Mouse (Mus musculus): ENCODE results near the gene Dirc2. TPM values are rescaled to one million over a fixed set of nuclear protein-coding genes. Genes with fewer than 3 reads are reported as not detected.

The Dirc2 gene
- polyA plus RNA-seq, 1 experiment, result 41.7 TPM

- TF ChIP-seq CTCF (IDR thresholded peaks at IDR 0.05; ENCODE audit: insufficient read depth, low read length), result no peak
- 68% methylated on average over 17 of the region's 17 CpGs for WGBS
- no peak for DNase-seq
- no peak overlapping the region for H3K4me3 ChIP-seq (replicated peaks; ENCODE audit: extremely low read depth, low read depth, low read length)
- H3K4me1 ChIP-seq (ENCODE audit: control insufficient read depth, insufficient read depth, low read length), result no peaks in the 10 kb centered on the region
These were observed 87.6 kb downstream of the Dirc2 start for GRCm38 (mm10) chr16:35681327-35682108.

GRCm38 (mm10) chr16:35678476-35678875 is 90.7 kb downstream of the Dirc2 start:
- TF ChIP-seq POLR2A (IDR thresholded peaks at IDR 0.05; ENCODE audit: borderline replicate concordance, extremely low read depth, low read depth, low read length) (no peak), CTCF (IDR thresholded peaks at IDR 0.05; ENCODE audit: insufficient read depth, low read length) (no peak)
- DNase-seq, result no peak
- no peaks in the 10 kb centered on the region for H3K4me1 ChIP-seq (ENCODE audit: control insufficient read depth, insufficient read depth, low read length)
- no peak overlapping the region for H3K4me3 ChIP-seq (replicated peaks; ENCODE audit: extremely low read depth, low read depth, low read length)
- WGBS, result 19% methylated on average over 3 of the region's 3 CpGs

GRCm38 (mm10) chr16:35677511-35678113 is 91.5 kb downstream of the Dirc2 start:
- TF ChIP-seq POLR2A (IDR thresholded peaks at IDR 0.05; ENCODE audit: borderline replicate concordance, extremely low read depth, low read depth, low read length) (no peak), CTCF (IDR thresholded peaks at IDR 0.05; ENCODE audit: insufficient read depth, low read length) (no peak)
- Histone ChIP-seq H3K4me1 (ENCODE audit: control insufficient read depth, insufficient read depth, low read length) (no peaks in the 10 kb centered on the region), H3K4me3 (replicated peaks; ENCODE audit: extremely low read depth, low read depth, low read length) (no peak overlapping the region)
- WGBS, result 58% methylated on average over 8 of the region's 8 CpGs
- DNase-seq, result no peak

- H3K4me3 ChIP-seq (replicated peaks; ENCODE audit: extremely low read depth, low read depth, low read length), result no peak overlapping the region
- WGBS, result 65% methylated on average over 4 of the region's 4 CpGs
- no peaks in the 10 kb centered on the region; the same call in 1 of the 2 replicates for H3K4me1 ChIP-seq (ENCODE audit: control insufficient read depth, insufficient read depth, low read length)
- DNase-seq, result no peak
- TF ChIP-seq POLR2A (IDR thresholded peaks at IDR 0.05; ENCODE audit: borderline replicate concordance, extremely low read depth, low read depth, low read length) (no peak), CTCF (IDR thresholded peaks at IDR 0.05; ENCODE audit: insufficient read depth, low read length) (no peak)
These were observed 104.3 kb downstream of the Dirc2 start for GRCm38 (mm10) chr16:35664847-35665246.

GRCm38 (mm10) chr16:35663831-35664414 is 105.2 kb downstream of the Dirc2 start:
- no peak for DNase-seq
- no peak for TF ChIP-seq CTCF (IDR thresholded peaks at IDR 0.05; ENCODE audit: insufficient read depth, low read length)
- TF ChIP-seq POLR2A (IDR thresholded peaks at IDR 0.05; ENCODE audit: borderline replicate concordance, extremely low read depth, low read depth, low read length), result no peak
- no peak overlapping the region for H3K4me3 ChIP-seq (replicated peaks; ENCODE audit: extremely low read depth, low read depth, low read length)
- WGBS, result 93% methylated on average over 9 of the region's 9 CpGs
- H3K4me1 ChIP-seq (ENCODE audit: control insufficient read depth, insufficient read depth, low read length), result no peaks in the 10 kb centered on the region; the same call in 1 of the 2 replicates

GRCm38 (mm10) chr16:35660222-35660621 is 108.9 kb downstream of the Dirc2 start:
- TF ChIP-seq POLR2A (IDR thresholded peaks at IDR 0.05; ENCODE audit: borderline replicate concordance, extremely low read depth, low read depth, low read length), result no peak
- no peak for TF ChIP-seq CTCF (IDR thresholded peaks at IDR 0.05; ENCODE audit: insufficient read depth, low read length)
- 7% methylated on average over 36 of the region's 36 CpGs for WGBS
- H3K4me1 ChIP-seq (ENCODE audit: control insufficient read depth, insufficient read depth, low read length), result no peaks in the 10 kb centered on the region; the same call in 1 of the 2 replicates
- H3K4me3 ChIP-seq (replicated peaks; ENCODE audit: extremely low read depth, low read depth, low read length), result no peak overlapping the region
- DNase-seq, result no peak

GRCm38 (mm10) chr16:35653951-35654350 is 115.2 kb downstream of the Dirc2 start:
- no peak for DNase-seq
- Histone ChIP-seq H3K4me3 (replicated peaks; ENCODE audit: extremely low read depth, low read depth, low read length) (no peak overlapping the region), H3K4me1 (ENCODE audit: control insufficient read depth, insufficient read depth, low read length) (no peaks in the 10 kb centered on the region)
- 81% methylated on average over 5 of the region's 5 CpGs for WGBS
- TF ChIP-seq CTCF (IDR thresholded peaks at IDR 0.05; ENCODE audit: insufficient read depth, low read length), result no peak
- TF ChIP-seq POLR2A (IDR thresholded peaks at IDR 0.05; ENCODE audit: borderline replicate concordance, extremely low read depth, low read depth, low read length), result no peak

GRCm38 (mm10) chr16:35652706-35653105 is 116.5 kb downstream of the Dirc2 start:
- 79% methylated on average over 3 of the region's 3 CpGs for WGBS
- TF ChIP-seq CTCF (IDR thresholded peaks at IDR 0.05; ENCODE audit: insufficient read depth, low read length) (no peak), POLR2A (IDR thresholded peaks at IDR 0.05; ENCODE audit: borderline replicate concordance, extremely low read depth, low read depth, low read length) (no peak)
- Histone ChIP-seq H3K4me3 (replicated peaks; ENCODE audit: extremely low read depth, low read depth, low read length) (no peak overlapping the region), H3K4me1 (ENCODE audit: control insufficient read depth, insufficient read depth, low read length) (no peaks in the 10 kb centered on the region)
- no peak for DNase-seq

GRCm38 (mm10) chr16:35652206-35652605 is 117.0 kb downstream of the Dirc2 start:
- Histone ChIP-seq H3K4me3 (replicated peaks; ENCODE audit: extremely low read depth, low read depth, low read length) (no peak overlapping the region), H3K4me1 (ENCODE audit: control insufficient read depth, insufficient read depth, low read length) (no peaks in the 10 kb centered on the region)
- WGBS, result 47% methylated on average over 6 of the region's 6 CpGs
- DNase-seq, result no peak
- TF ChIP-seq POLR2A (IDR thresholded peaks at IDR 0.05; ENCODE audit: borderline replicate concordance, extremely low read depth, low read depth, low read length) (no peak), CTCF (IDR thresholded peaks at IDR 0.05; ENCODE audit: insufficient read depth, low read length) (no peak)

Measured in lung, adult 2 months (tissue).